Mouse (Mus musculus) adrenal gland, adult (tissue): ENCODE data around the gene Tpst2.
A peak's percentile ranks its signal among the peaks of the same experiment; 100 is the strongest.

Experiments
- DNase-seq, 2 experiments: peaks; one replicate each; pipeline ENCODE4 v3.0.0; 2022 to 2023; ENCODE audit warnings: low spot score in 1 of 2; ENCODE audit not compliant: inconsistent age in 2 of 2

The Tpst2 gene

DNA sequence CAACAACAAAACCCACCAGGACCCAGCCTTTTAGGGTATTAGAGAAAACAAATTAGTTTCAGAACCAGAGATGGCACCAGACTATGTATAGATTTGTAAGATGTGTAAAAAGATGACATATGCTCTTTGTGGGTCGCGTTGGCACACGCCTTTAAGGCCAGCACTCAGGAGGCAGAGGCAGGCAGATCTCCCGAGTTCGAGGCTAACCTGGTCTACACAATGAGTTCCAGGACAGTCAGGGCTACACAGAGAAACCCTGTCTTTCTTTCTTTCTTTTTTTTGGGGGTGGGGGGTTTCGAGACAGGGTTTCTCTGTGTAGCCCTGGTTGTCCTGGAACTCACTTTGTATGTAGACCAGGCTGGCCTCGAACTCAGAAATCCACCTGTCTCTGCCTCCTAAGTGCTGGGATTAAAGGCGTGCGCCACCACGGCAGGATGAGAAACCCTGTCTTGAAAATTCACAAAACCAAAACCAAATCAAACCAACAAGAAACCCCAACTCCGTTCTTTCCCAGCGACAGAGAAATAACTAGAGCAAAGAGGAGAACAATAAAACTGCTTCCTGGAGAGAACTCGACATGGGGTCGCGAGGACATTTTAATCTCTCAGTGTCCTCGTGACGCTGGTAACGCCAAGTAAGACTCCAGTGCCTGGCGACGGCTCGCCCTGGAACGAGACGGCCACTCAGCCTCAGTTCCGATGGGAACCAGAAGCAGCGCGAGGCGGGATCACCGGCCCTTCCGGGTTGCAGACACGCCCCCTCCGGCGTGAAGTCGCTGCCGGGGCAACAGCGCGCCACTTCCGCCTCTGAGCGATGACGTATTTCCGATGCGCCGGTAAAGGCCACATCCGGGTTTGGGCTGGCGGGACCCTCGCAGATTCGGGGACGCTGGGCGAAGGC is 49.3 kb downstream of the Tpst2 start, which contains the start of gene Tfip11:
TSS of gene Tfip11 (plus strand) at position 813 of the 900 bp plus-strand sequence.
- DNase-seq: peak; percentile 97 to 98

DNA sequence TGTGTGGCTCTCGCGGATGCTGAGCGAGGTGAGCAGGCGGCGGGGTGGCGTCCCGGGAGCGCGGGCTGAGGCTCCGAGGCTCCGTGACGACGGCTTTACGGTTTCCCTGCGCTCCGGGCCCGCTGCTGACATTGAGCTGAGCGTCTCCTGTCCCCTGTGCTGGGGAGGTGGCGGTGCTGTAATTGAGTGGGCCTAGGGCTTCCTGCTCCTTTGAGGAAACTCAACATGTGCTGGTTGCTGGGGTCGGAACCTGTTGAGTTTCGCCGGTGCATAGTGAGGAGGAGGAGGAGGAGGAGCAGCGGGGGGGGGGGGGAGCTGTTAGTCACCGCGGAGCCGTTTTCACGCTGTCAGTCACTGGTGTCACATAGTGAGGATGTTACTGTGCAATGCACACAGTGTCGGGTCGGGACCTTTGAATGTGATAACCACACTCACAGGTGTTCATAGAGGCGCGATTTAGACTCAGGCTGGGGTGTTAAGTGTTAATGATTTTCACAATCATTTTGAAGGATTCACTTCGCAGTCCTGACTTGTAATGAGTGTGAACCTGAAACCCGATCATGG is 50.0 kb downstream of the Tpst2 start:
- DNase-seq: no peak

DNA sequence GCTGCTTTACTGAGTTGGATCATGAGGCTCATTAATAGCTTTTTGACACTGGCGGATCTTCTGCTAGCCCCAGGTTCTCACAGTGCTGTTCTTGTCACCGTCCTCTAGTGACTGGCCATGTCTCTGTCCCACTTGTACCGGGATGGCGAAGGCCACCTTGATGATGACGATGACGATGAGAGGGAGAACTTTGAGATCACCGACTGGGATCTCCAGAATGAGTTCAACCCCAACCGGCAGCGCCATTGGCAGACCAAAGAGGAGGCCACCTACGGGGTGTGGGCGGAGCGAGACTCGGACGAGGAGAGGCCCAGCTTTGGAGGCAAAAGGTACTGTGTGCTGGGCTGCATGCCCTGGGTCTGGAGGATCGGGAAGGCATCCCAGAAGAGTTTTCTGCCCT is 51.4 kb downstream of the Tpst2 start:
- no peak for DNase-seq

DNA sequence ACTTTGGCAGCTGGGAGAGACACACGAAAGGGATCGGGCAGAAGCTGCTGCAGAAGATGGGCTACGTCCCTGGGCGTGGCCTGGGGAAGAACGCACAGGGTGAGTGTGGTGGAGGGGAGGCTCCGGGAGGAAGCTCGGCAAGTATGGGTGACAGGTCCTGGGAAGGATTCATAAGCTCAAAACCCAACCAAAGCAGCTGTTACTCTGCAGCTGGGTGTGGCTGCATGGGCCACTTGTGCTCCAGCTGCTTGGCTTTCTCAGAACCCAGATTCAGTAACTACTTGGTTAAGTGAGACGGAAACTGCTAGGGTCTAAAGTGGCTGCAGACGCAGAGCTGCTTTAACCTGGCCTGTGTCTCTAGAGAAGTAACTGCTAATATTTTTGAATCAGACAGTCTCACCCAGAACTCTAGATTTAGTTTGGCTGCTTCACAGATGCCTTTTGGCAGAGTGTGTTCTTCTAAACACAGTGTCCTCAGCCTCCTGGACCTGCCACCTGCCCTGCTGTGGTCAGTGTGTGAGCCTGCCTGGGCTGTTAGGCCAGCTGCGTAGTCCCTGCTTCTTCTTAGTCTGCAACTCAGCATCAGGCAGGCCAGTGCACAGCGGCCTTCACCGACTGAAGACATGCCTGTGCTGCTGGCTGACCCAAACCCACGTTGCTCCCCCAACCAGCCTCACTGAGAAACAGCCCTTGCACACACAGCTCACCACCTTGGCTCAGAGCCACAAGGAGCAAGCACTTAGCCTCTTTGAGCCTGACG is 53.5 kb downstream of the Tpst2 start:
- DNase-seq: no peak

DNA sequence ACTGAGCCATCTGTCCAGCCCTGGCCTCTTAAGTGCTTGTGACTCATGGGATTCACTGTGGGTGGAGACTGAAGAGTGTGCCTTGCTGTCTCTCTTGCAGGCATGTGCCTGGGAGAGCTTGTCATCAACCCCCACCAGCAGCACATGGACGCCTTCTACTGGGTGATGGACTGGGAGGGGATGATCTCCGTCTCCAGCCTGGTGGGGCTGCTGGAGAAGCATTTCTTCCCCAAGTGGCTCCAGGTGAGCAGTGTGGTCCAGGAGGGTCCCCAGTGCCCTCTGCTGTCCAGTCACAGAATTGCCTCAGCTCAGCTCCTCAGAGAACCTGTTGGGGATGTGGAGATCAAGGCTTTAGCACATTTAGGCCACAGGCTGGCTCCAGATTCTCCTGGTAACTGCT is 59.0 kb downstream of the Tpst2 start:
- DNase-seq: peak; percentile 74 to 88

DNA sequence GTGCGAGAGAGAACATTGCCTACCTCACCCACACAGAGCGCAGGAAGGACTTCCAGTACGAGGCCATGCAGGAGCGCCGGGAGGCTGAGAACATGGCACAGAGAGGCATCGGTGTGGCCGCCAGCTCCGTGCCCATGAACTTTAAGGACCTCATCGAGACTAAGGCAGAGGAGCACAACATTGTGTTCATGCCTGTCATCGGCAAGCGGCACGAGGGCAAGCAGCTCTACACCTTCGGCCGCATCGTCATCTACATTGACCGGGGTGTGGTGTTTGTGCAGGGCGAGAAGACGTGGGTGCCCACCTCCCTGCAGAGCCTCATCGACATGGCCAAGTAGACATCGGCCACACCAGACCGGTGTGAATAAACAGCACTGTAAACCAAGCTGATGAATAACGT is 60.5 kb downstream of the Tpst2 start:
- DNase-seq: no peak

DNA sequence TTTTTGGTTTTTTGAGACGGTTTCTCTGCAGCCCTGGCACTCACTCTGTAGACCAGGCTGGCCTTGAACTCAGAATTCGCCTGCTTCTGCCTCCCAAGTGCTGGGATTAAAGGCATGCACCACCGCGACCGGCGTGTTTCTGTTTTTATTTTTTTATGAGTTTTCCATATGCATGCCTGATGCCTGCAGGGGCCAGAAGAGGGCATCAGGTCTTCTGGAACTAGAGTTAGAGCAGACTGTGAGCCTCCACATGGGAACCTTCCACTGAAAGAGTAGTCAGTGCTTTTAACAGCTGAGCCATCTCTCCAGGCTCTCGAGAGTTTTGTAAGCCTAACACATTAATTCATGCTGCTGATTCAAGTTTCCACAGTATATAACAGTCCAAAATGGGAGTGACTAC is 62.7 kb downstream of the Tpst2 start:
- no peak for DNase-seq

DNA sequence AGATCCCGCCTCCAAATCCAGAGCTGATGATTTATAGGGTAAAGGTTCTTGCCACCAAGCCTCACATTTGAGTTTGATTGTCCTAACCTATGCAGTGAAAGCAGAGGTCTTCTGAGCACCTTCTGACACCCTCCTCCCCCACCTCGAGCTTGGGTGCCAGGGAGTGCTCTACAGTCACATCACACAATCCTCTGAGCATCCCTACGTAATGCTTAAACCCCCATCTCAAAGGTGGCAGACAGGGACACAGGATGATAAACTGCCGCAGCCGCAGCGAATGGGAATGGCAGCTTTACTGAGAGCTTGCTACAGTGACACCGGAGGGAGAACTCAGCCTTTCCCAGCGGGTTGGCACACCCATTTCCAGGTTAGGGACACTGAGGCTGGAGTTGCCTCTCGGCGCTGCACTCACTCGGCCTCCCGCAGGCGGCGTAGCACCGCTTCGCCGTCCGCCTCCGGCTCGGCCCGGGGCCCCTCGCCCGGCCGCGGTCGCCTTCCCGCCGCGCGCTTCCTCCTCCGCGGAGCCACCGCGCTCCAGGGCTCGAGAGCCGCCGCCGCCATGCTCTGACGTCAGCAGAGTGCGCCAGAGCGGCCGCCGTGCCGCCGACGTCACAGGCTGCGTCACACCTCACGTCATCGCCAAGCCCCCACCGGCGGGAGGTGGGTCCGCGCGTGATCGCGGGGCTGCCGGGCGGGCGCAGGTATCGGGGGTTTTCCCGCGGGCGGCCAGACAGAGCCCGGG is 66.1 kb downstream of the Tpst2 start, which contains the start of the genes Srrd and Hps4:
TSS of gene Srrd (minus strand) at position 578 of the 742 bp plus-strand sequence.
TSS of gene Hps4 (plus strand) at position 621 of the 742 bp plus-strand sequence.
- peak; percentile 90 to 96 for DNase-seq

DNA sequence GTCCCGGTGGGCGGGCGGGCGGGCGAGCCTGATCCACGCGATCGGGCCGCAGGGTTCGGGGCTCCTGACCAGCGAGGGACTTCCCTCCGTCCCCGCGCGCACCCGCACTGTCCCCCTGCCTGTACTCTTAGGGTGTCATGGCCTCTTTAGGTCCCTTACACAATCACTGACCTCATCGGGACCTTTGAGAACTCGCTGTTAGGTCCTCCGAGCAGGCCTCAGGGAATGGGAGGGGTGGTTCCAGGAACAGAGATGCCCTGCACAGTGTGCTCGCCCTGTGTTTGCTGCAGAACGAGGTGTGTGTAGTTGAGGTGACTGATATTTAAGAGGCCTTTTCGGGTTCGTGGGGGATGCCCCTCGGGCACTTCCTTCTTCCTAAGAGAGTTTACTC is 66.7 kb downstream of the Tpst2 start:
- peak; percentile 73 to 86 for DNase-seq

DNA sequence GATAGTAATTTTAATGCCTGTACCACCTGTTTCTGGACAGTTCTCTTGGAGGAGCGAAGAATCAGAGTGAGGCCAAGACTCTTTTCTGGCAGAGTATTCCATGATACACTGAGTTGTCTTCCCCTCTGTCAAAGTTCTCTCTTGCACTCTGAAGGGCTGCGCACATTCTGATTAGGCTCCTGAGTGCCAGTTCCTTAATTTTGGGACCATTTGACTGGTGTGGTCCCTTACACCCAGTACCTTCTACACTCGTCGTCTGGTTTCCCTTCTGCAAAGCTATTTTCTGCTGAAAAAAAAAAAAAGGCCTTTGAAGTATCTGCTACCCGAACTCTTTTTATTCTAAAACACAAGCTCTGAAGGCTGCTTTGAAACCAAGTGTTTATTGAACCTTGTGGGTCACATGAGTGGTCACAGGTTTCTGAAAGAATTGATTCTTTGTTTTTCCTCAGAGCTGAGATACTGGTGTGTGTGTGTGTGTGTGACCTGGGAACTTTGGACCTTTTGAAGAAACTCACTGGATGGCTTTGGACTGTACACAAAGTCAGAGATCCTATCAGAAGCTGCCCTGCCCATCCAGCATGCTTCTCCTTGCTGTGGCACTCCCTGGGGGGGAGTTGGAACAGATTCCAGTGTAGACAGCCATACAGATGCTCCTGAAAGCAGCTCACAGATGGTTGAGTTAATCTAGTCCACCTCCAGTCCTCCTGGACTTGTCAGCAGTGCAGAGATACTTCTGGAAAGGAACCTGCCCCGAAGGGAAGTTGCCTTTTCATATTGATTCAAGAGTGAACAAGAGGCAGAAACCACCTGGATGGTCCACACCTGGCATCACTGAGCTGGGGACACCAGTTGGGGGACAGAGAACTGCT is 67.8 kb downstream of the Tpst2 start:
- no peak for DNase-seq

DNA sequence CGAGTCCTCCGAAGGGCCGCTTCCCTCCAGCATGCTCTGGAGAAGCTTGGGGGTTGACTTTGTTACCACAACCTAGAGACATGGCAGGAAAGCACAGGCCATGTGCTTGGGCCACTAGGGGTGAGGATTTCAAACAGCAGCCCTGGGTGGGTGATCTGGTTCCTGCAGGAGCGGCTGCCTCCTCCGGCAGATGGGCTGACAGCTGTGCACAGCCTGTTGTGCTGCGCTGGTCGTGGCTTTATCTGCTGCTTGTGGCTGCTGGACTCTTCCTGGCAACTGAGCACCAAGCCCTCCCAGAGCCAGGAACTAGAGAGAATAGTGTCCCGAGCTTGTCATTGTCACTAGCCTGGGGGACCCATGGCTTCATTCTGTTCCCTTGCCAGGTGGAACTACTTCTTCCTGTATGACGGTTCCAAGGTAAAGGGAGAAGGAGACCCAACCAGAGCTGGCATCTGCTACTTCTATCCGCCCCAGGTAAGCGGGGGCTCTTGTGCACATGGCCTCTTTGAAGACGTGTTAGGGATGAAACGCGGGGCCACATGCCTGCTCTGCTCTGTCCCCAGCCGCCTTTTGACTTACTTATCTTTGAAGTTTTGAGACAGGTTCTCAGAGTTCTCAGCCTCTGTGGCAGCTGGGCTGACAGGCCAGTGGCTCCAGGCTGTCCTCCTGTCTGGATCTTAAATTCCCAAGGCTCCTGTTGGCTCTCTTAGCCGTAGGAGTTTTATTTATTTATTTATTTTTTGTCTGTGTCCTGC is 69.9 kb downstream of the Tpst2 start:
- no peak for DNase-seq

DNA sequence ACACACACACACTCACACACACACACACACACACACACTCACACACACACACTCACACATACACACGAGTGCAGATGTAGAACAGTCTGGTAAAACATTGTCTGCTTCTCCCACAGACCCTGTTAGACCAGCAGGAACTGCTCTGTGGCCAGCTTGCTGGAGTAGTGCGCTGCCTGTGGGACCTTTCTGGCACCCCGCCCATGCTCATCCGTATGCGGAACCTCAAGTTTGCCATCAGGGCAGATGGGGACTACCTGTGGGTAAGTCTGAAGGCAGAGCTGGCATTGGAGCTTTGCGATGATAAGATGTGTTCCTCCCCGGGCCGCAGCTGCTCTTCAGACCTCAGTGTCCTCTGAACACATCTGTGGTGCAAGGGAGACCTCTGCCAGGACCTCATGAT is 72.7 kb downstream of the Tpst2 start:
- DNase-seq: no peak

DNA sequence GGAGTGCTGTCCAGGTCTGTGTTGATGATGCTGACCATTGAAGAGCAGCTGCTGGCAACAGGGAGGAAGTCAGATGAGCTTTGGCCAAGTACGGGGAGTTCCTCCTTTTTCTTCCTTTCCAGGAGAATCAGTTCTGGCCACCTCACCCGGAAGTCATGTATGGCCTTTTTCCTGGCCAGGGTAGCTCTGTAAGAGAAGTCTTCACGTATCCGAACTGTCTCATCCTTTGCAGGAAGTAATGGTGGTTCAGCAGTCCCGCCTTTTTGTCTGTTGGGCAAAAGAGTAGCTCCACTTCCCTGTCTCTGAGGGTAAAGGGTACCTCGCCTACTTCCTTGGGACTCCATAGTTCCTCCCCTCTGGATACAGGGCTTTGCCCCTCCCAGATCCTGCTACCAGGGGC is 79.0 kb downstream of the Tpst2 start:
- peak in 1 of 2 experiments; percentile 37 for DNase-seq

DNA sequence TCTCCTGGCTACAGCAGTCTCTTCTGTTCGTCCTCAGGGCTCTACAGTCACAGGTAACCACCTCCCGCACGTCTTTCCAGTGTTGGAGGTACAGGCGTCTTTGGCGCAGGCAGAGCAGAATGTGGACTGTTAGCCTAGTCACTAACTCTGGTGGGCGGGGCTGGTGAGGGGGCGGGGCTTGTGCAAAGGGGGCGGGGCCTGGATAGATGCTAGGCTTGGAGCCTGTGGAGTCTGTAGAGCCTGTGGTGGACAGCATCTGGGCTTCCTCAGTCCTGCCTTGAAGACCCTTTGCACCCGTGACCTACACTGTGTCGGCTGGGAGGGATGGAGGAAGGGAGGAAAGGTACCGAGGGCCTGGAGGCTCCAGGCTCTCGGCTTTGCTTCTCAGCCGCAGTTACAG is 79.4 kb downstream of the Tpst2 start, which contains the start of gene Gm6583:
TSS of gene Gm6583 (minus strand) at position 124 of the 400 bp plus-strand sequence.
- peak in 1 of 2 experiments; percentile 32 for DNase-seq

DNA sequence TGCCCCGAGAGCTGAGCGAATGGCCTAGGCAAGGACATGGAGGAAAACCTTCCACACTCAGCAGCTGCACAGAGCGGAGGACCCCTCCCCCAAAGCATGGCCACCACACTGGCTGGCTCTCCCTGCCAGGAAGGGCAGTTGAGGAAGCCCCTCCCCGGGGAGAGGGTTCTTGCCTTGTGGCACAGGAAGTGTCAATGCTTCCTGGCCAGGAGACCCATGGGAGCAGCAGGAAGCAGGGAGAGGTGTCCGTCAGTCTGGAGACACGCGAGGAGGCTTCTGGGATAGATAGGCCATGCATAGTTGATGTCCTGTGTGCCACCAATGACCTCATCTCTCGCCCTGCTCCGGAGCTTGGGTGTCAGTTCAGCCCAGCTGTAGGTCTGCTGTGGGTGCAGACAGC is 79.8 kb downstream of the Tpst2 start:
- DNase-seq: peak; percentile 39 to 44

DNA sequence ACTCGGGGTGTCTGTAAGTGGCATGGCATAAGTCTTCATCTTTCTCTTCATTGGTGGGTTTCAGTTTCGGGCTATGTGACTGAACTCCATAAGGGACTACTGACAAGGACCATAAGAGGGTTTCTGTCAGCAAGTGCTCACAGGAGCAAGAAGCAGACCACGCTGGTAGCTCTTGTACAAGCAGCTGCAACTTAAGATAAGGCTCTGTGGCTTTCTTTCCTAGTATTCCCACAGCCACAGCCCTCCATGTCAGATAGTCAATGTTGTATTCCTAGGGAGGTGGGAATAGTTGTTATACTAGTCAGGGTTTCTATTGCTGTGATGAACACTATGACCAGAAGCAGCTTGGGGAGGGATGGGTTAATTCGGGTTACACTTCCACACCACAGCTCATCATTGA is 83.0 kb downstream of the Tpst2 start:
- no peak for DNase-seq

DNA sequence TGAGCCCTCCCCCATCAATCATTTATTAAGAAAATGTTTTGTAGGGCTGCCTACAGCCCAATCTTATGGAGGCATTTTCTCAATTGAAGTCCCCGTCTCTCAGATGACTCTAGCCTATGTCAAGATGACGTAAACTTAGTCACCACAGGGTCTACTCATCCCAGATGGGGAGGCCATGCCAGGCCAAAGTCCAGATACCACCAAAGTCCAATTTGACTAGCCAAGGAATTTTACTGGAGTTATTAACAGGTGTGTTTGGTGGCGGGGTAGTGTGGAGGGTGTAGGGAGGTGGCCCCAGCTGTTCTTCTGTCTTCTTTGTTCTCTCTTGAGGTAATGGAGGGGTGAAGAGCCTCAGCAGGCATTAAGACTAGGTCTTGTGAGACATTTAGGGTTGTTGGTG is 83.6 kb downstream of the Tpst2 start:
- DNase-seq: no peak

DNA sequence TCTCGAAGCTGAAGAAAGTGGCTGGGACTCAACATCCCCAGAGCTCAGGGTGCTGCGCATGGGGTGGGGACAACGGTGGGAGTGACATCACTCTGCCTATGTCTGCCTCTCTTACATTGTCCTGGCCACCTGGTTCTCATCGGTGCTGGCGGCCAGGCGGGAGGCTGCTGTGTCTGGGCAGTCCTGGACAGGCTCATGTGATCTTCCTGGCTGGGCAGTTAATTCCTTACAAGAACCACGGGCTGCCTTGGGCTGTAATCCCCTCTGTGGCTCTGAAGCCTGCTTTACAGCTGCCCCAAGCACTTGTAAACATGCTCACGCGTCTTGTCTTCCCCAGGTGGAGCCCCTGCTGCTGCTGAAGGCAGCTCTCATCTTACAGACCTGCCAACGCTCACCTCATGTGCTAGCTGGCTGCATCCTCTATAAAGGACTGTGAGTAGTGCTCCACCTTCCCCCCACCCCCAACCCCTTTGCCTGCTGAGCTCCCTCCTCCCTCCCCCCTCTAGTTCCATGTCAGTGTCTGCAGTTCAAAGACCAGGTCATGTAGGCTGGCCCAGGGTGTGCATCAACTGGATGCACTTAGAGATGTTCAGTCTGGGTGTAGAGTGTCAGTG is 87.8 kb downstream of the Tpst2 start:
- no peak for DNase-seq
